Mouse (Mus musculus) spleen, embryonic (tissue): ENCODE data around the gene Olfr1180.
"Not testable (repeated sequence)": the region's sequence is repeated elsewhere in the genome, so short reads cannot be mapped to it uniquely, and the experiment has no call there.

Experiments
- CTCF ChIA-PET: fragments of 350-600 bp; sonication (Branson Sonifier 250); formaldehyde crosslinking; loops from one replicate; lab custom pipeline; 2022; lab: Charles Lee

Gene Olfr1180

DNA sequence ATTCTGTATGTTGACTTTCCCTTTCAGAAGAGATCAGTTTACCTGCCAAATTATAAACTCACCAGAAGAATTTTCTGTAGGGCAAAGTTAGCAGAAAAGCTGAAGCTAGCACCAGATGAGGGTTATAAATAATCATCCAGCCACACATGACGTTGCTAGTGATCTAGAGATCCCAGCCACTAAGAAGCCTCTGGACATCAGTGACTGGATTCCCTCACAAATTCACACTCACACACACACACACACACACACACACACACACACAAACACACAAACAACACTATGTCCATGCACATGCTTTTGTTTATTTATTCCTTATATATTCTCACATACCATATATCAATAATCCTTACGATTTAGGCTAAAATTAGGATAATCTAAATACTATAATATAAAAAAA lies at the start of gene Olfr1180:
Olfr1180 (minus strand) TSS at position 101 of the 400 bp plus-strand sequence.
- CTCF ChIA-PET = no interaction called here

DNA sequence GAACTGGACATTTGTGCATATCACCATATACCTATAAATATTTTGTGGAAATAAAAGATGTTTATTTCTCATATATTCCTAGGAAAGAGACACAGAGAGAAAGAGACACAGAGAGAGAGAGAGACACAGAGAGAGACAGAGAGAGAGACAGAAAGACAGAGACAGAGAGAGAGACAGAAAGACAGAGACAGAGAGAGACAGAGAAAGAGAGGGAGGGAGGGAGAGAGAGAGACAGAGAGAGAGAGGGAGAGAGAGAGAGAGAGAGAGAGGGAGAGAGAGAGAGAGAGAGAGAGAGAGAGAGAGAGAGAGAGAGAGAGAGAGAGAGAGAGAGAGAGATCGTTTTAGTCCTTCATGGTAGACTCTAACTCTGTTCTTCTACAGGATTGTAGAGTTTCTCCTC lies 35.6 kb upstream of the Olfr1180 start, which contains the start of gene Olfr1183:
Olfr1183 (plus strand) TSS at position 301 of the 400 bp plus-strand sequence.
- CTCF ChIA-PET = not testable (repeated sequence)

DNA sequence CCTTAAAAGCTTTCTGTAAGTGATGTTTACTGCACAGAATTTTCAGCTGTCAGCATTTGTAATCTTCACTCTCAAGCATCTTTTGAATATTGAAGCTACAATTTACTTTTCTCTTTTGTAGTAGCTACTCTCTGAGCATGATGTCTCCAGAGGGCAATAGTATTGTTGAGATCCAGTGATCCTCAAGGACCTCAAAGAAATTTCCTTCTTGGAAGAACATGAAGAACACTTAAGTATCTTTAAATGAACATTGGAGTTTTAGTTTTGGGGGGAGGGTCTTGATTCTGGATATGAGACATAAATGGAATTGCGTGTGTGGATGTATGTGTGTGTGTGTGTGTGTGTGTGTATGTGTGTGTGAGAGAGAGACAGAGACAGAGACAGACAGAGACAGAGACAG lies 30.1 kb upstream of the Olfr1180 start, which contains the start of gene Gm13757:
Gm13757 (minus strand) TSS at position 101 of the 400 bp plus-strand sequence.
- CTCF ChIA-PET = no interaction called here

DNA sequence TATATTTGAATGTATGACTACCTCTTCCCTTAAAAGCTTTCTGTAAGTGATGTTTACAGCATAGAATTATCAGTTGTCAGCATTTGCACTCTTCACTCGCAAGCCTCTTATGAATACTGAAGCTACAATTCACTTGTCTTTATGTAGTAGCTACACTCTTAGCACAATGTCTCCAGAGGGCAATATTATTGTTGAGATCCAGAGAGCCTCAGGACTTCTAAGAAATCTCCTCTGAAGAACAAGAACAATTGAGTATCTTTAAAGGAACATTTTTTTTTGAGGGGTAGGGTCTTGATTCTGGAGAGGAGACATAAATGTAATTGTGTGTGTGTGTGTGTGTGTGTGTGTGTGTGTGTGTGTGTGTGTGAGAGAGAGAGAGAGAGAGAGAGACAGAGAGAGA lies 7.1 kb upstream of the Olfr1180 start, which contains the start of gene Olfr1181:
Olfr1181 (minus strand) TSS at position 101 of the 400 bp plus-strand sequence.
- CTCF ChIA-PET = no interaction called here

DNA sequence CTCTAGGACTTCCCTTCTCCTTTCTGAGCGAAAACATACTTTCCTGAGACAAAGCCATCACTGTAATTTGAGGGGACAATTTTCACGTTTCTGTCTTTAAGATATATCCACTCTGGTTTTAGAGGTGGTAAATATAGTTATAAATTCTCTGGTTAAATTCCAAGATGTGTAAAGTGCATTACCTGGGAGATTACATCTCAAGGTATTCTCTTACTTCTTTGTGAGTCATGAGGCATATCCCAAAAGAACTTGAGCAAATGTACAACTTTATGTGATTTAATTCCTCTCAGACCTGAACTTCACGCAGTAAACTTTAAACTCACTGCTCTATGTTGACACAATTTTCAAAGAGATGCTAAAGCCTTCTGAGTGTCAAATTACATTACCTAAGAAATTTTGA lies 12.6 kb downstream of the Olfr1180 start, which contains the start of gene Olfr1179:
Olfr1179 (minus strand) TSS at position 101 of the 400 bp plus-strand sequence.
- CTCF ChIA-PET = no interaction called here

DNA sequence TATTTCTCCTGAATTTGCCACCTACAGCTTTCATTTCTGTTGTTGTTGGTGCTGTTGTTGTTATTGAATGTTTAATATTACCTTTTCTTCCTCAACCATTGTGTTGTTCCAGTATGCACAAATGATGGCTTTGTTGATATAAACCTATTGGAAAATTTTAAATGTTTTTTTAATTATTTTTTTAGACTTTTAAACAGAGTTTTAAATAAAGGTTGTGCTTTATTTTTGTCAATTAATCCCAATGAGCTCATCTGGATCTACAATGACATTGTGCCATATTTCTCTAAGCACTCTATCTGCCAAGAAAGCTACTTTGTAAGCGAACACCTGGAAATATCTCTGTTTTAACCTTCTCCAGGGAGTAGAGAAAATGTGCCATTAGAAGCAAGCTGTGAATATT lies 32.2 kb downstream of the Olfr1180 start, which contains the start of gene Olfr1178:
Olfr1178 (plus strand) TSS at position 301 of the 400 bp plus-strand sequence.
- CTCF ChIA-PET = no interaction called here
